Mouse (Mus musculus): ENCODE results near the gene Nhlrc3.

Gene Nhlrc3

GRCm38 (mm10) chr3:53454561-53454960, 8.6 kb downstream of the Nhlrc3 start:
- no peak for DNase-seq (ENCODE audit: low spot score in 2 of 2)

- no peak for DNase-seq (ENCODE audit: low spot score in 2 of 2)
Observed at GRCm38 (mm10) chr3:53454005-53454404, 9.1 kb downstream of the Nhlrc3 start.

DNA sequence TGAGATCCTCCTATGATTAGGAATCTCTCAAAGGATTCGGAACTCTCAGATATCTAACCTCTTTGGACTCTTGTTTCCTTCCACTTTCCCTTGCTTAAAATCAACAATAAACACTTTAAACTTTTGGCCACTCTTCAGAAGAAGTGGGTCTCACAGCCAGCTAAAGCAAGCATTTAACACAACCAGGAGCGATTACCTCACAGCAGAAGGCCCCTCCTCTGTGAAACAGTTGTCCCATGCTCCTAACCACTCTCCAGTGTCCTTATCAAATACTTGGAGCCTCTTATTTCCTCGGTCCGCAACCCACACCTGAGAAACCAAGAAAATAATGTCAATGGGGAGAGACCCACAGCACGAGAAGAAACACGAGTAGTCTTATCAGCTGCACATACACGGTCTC, 9.8 kb downstream of the Nhlrc3 start:
- DNase-seq (ENCODE audit: low spot score in 2 of 2) = no peak

GRCm38 (mm10) chr3:53452351-53452750, 10.8 kb downstream of the Nhlrc3 start:
- DNase-seq (ENCODE audit: low spot score in 2 of 2) = no peak

DNA sequence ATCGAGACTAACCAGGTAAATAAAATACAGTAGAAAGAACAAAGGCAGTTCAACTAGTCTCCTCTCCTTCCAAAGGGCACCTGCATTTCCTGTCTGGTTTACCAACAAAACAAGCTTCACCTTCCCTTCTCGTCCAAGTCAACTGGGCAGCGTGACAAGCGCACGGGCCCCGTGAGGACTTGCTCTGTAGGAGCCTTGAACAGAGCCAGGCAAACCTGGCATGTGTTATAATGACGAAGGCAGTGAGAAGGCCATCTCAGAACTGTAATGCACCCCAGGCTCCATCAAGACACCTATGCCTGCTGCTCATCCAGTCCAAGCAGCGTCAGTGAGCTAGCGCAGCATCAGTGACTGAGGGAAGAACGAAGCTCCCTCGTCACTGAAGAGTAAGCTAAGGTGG, 12.5 kb downstream of the Nhlrc3 start:
- DNase-seq (ENCODE audit: low spot score in 2 of 2) = no peak

- peak; percentile 28 to 52 for DNase-seq (ENCODE audit: low spot score in 2 of 2)
Observed at GRCm38 (mm10) chr3:53448208-53448607, 14.9 kb downstream of the Nhlrc3 start.

GRCm38 (mm10) chr3:53446801-53447200, 16.3 kb downstream of the Nhlrc3 start:
- DNase-seq (ENCODE audit: low spot score in 2 of 2) = no peak

GRCm38 (mm10) chr3:53445540-53445939, 17.6 kb downstream of the Nhlrc3 start:
- DNase-seq (ENCODE audit: low spot score in 2 of 2) = no peak

DNA sequence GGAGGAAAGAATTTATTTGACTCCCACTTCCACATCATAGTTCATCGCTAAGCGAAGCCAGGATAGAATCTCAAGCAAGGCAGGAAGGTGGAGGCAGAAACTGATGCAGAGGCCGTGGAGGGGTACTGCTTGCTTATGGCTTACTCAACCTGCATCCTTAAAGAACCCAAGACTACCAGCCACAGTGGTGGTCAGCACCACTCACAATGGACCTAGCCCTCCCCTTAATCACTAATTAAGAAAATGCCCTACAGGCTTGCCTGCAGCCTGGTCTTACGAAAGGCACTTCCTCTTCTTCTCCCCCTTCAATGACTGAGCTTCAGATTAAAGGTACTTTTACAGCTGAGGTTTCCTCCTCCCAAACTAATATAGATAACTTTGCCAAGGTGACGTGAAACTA, 26.6 kb downstream of the Nhlrc3 start:
- DNase-seq (ENCODE audit: low spot score in 2 of 2) = no peak

DNA sequence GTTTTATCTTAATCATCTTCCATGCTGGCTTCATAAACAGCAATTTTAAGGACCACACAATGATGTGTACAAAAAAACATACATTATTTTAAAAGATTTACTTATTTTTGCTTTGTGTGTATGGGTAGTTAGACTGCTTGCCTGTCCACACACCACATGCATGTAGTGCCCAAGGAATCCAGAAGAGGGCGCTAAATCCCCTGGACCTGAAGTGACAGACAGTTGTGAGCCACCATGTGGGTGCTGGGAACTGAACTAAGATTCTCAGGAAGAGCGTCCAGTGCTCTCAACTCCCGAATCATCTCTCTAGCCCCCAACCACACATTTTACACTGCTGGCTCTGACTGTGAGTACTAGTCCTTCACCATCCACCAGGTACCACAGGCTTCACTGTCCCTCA, 28.5 kb downstream of the Nhlrc3 start:
- DNase-seq (ENCODE audit: low spot score in 2 of 2) = no peak

DNA sequence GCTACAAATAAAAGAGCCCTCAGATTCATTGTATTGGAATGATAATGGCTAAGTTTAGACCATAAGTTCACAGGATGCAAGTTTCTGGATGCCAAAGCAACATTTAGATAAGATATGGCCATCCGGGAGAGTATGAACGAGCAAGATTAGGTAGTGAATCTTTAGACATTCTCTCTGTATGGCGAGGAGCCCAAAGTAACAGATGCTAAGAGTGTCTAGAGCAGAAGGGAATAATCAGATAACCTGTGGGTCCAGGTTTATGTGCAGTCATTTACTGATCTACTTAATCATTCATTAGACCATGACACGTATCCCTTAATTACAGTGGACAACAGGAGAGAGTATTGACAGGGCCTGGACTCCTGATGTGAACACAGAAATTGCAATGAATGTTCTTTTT, 39.6 kb downstream of the Nhlrc3 start:
- no peak for DNase-seq (ENCODE audit: low spot score in 2 of 2)

GRCm38 (mm10) chr3:53422691-53423090, 40.4 kb downstream of the Nhlrc3 start:
- DNase-seq (ENCODE audit: low spot score in 2 of 2) = no peak

DNA sequence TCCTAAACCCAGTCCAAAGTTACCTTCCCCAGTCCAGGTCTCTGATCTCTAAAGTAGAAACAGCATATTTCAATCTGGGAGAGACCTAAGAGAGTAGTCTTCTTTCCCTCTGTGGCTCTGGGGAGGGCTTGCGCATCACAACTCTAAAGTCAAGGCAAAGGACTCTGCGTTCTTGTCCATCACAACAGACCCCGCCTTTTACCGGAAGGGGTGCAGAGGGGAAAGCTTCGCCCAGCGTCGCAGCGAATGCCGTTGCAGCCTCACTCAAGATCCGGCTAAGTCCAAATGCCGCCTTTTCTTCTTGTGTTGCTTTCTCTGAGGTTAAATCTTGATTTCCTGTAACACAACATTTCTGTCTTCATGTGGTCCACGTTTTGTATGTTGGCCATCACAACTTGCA, 41.5 kb downstream of the Nhlrc3 start:
- no peak for DNase-seq (ENCODE audit: low spot score in 2 of 2)

GRCm38 (mm10) chr3:53417701-53418100, 45.4 kb downstream of the Nhlrc3 start:
- no peak for DNase-seq (ENCODE audit: low spot score in 2 of 2)

- no peak for DNase-seq (ENCODE audit: low spot score in 2 of 2)
Observed at GRCm38 (mm10) chr3:53416036-53416506, 47.1 kb downstream of the Nhlrc3 start.

DNA sequence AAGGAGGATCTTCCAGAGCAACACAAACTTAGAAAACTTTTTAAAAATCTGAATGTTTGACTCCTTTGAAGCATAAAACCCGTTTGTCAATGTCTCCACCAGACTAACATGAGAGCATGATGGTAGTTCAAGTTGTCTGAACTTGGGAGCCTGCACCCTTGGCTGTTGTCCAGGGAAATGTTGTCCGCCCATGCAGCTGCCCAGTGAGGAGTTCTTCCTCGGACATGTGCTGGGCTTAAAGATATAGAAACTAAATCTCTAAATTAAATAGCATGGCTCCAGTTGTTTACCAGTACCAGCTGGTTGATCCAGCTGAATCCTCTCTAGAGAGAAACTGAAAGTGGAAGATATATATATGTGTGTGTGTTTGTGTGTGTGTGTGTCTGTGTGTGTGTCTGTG, 49.2 kb downstream of the Nhlrc3 start:
- DNase-seq (ENCODE audit: low spot score in 2 of 2) = no peak

GRCm38 (mm10) chr3:53413465-53413864, 49.7 kb downstream of the Nhlrc3 start:
- no peak for DNase-seq (ENCODE audit: low spot score in 2 of 2)

- DNase-seq (ENCODE audit: low spot score in 2 of 2) = no peak
Observed at GRCm38 (mm10) chr3:53412259-53412658, 50.9 kb downstream of the Nhlrc3 start.

- no peak for DNase-seq (ENCODE audit: low spot score in 2 of 2)
Observed at GRCm38 (mm10) chr3:53410031-53410430, 53.1 kb downstream of the Nhlrc3 start.

DNA sequence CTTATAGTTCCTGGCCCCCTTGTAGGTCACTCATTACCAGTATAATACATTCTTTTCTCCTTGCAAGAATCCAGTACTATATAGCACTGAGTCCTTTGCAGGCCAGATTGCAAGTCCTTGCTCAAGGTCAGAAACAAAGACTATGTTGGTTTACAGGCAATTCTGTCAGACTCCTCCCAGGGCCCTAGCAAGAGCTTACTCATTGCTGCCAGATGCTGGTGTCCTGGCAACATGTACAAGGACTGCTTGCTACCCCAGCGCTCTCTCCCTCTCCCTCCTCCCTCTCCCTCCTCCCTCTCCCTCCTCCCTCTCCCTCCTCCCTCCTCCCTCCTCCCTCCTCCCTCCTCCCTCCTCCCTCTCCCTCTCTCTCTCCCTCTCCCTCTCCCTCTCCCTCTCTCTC, 56.0 kb downstream of the Nhlrc3 start:
- no peak for DNase-seq (ENCODE audit: low spot score in 2 of 2)

Data from spleen, postnatal 36 days (tissue).